Mouse (Mus musculus) c-Kit-positive CD71-positive TER-119-positive erythroid progenitor cells, embryonic 14.5 days (primary cell): Measurements from ENCODE around the gene Snip1.
A peak's percentile ranks its signal among the peaks of the same experiment; 100 is the strongest.

Experiments
- DNase-seq: peaks from one replicate; pipeline ENCODE4 v3.0.0-alpha.2; 2013; ENCODE audit warnings: low spot score

Gene Snip1

DNA sequence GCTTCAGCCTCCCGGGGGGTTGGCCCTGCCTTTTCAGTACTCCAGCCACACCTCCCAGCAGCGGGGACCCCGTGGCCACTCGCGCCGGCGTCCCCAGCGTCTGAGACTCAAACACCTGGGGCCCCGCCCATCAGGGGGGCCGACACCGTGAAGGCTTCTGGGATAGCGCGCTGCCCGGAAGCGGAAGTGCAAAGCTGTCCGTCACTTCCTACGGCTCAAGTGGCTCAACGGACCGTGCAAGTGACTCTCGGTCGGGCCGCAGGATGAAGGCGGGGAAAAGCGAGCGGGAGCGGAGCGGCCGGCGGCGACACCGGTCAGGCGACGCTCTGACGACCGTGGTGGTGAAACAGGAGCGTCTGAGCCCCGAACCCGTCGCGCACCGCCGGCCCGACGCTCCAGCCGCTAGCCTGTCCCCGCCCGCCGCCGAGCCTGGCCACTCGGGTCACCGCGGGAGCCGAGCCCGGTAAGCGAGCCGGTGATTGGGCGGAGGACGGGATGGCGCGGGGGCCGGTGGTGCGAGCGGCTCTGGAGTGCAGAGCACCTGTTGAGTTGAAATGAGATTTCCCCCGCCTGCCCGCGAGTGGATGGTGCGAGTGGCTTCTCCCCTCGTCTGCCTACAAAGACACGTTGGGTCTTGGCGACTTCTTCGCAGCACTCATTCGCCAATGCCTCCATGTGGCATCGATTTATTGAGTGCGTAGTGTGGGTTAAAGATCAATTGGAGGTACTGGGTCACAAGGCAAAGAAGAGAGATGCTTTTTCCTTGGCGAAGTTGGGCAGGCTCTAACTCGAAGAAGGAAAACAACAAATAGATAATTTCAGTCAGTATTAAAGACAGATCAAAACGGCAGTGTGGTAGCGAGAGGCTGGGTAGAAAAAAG, at the start of gene Snip1:
Snip1 (plus strand) TSS at position 183 of the 881 bp plus-strand sequence.
- DNase-seq = peak; percentile 88

DNA sequence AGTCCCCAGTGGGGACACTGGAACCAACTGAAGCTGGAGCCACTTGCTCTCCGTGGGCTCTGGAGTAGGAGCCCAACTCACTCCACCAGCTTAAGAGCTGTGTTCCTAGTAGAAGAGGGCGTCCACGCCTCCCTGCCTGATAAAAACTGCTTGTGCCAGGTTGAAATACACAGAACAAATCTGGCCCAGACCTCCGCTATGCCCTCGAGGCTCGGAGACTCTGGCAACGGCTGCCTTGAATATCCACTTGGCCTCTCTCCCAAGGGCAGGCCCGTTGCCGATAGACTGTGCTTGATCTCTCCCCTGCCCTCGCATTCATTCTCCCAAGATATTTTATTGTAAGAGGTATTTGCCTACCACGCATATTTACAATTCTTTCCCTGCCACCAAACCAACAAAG, 49.0 kb upstream of the Snip1 start:
- DNase-seq = no peak

DNA sequence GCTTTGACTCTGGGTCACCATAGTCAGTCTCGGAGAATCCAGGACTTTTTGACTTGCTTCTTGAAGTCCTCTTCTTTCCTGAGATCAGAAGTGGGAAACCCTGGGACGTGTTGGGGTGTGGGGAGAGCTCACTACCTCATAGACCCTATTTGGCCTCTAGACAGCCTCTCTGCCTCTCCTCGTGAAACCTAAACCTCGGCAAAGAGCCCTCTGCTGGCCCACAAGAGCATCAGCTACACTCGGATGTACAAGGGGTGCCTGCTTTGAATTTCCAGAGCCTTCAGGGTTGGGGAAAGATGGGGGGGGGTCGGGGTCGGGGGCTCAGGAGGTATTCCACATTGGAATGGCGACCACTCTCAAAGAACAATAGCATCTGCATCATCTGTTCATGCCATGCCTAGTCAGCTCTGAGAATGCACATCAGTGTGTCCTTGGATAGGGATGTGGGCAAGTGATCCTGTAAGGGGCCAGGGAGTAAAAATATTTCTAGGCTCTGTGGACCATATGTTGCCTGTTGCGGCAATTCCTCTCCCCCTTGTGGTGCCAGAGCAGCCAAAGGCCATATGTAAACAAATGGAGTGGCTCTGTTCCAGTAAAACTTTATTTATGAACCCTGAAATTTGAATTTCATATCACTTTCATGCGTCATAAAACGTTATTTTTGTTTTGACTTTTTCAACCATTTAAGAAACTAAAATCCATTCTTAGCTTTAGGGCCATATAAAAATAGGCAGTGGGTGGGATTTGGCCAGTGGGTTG, 45.5 kb upstream of the Snip1 start:
- DNase-seq = no peak

DNA sequence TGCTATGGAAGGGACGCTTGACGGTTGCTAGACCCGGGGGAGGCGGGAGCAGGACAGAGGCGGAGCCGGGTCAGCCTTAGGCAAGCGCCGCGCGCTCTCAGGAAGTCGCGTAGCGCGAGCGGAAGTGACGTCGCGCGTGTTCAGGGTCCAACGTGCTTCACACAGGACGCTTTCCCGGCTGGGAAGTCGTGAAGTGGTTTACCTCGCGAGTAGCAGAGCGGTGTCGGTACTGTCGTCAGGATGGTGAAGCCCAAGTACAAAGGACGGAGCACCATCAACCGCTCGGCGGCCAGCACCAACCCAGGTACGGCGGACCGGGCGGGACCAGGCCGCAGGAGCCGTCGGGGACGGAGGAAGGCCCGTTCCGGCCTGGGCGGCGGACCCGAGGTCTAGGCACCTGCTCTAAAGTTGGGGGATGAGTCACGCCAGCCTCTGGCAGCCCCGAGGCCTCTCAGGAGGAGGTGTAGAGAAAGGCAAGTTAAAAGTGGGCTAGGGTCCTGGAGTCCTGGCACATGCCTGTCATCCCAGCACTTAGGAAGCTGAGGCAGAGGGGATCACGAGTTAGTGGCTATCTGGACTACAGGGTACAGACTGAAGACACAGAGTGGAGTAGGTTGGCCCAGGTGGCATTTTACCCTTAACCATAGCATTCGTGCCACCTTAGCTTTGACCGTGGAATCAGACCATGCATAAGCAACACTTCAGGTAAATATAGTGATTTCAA, 36.4 kb upstream of the Snip1 start:
- peak; percentile 89 for DNase-seq

- DNase-seq = no peak
These were observed 32.1 kb upstream of the Snip1 start for GRCm38 (mm10) chr4:125034341-125034740.

GRCm38 (mm10) chr4:125044454-125044853, 22.0 kb upstream of the Snip1 start:
- no peak for DNase-seq

- DNase-seq = no peak
These were observed 11.1 kb upstream of the Snip1 start for GRCm38 (mm10) chr4:125055385-125055784.

DNA sequence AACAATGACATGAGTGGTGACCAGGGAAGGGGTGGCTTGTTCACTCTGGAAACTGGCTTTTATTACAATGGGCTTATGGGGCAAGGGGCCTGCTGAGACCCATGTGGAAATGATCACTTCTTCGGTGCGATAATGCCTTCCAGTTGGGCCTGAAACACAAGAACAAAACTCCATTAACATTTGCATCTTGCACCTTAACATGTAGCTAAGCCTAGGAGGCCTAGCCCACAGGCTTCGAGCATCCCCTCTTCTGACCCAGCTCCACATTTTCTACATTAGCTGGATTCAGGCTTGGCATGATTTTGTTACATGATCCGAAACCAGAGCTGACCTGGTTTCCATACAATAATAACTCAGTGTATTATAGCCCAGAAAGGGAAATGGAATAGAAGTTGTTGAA, 10.0 kb upstream of the Snip1 start:
- DNase-seq = no peak

DNA sequence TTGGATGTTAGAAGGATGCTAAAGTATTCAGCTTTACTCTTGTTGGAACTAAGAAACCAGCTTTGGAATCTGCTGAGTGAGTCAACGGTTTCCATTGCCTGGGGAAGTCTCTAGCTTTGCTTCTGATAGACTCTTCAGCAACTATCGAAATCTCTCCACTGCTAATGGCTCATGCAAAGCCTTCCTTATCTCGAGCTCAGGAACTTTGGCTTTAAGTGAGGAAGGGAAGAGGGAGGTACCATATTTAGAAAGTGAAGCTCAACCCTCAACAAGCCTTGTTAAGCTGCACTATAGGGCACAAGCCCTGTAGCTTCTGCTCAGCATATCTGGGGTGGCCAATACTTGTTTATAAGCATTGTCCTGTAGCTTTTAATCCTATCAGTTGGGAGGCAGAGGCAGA, 9.2 kb upstream of the Snip1 start:
- DNase-seq = no peak

- no peak for DNase-seq
These were observed 8.4 kb upstream of the Snip1 start for GRCm38 (mm10) chr4:125058033-125058432.

DNA sequence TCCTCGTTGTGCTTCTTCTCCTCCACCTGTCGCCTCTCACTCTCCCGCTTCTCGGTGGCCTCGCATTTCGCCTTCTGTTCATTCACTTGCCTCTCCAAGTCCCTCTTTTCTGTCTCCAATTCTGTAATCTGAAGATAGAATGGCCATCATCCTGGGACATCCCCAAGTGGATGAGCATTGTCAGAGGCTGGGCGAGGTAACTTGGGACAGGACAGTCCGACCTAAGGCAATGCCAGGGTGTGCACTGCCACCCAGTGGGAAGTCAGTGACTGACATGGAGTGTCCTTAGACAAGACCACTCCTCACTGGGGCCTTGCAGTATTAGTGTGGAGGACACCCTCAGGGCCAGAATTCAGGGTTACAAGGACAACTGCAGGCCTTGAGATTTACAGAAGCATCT, 7.4 kb upstream of the Snip1 start:
- DNase-seq = no peak

DNA sequence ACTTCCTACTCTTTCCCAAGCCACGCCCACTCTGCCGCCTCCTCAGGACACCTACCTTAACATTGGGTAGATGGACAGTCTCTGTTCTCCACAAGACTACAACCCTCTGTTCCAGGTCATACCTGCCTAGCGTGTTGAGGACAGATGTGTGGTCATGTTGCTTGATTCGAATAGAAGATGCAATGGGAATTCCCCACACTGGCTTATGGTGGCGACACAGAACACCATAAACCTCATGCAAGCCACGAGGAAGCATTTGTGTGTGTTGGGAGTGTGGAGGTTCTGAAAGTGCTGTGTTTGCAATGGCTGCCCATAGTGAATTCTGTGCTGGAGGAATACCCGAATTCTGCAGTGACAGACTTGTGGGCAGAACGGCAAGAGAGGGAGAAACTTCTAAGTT, 2.6 kb upstream of the Snip1 start:
- no peak for DNase-seq

DNA sequence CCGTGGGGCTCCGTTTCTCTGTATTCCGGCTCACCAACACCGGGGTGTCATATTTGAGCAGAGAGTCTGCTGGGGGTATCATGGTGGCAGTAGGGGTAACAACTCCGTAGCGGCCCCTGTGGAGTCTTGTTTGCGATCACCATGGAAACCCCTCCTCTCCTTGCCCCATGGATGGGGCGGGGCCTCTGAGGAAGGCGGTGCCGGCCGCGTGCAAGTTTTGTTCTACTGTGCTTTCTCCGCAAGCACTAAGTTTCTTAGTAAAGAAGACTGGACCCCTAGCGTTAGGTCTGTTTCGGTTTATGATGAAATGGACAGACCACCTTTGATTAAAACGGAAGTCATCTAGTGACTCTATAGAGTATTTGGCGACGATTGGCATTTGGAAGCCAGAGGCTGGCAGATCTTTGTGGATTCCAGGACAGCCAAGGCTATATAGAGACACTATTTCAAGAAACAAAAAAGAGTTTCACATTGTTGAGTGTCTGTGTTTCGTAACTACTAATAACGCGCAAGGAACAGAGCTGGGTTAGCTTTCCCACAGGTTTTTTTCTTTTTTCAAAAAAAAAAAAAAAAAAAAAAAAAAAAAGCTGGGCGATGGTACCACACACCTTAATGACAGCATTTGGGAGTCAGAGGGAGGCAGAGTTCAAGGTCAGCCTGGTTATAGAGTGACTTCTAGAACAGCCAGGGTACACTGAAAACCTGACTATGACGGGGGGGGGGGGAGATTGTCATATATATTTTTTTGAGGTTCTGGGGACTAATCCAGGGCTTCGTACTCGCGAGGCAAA, 760 bp upstream of the Snip1 start, which contains the start of gene Dnali1:
Dnali1 (minus strand) TSS at position 187 of the 791 bp plus-strand sequence.
- DNase-seq = peak; percentile 44

DNA sequence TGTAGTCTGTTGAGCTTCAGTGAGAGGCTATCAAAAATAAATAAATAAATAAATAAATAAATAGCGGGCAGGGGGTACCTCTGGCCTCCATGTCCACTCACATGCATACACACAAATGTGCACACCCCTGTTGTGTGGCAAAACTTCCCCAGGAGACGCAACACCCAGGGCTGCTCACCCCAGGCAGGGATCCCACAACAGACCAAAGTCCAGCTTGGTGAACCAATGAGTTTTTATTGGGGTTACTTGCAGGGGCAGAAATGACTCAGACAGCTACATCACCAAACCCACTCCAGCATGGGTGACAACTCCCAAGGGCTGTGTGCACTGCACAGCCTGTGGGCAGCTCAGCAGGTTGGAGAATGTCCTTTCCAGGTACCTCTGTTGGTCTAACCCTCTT, 11.2 kb downstream of the Snip1 start:
- no peak for DNase-seq

DNA sequence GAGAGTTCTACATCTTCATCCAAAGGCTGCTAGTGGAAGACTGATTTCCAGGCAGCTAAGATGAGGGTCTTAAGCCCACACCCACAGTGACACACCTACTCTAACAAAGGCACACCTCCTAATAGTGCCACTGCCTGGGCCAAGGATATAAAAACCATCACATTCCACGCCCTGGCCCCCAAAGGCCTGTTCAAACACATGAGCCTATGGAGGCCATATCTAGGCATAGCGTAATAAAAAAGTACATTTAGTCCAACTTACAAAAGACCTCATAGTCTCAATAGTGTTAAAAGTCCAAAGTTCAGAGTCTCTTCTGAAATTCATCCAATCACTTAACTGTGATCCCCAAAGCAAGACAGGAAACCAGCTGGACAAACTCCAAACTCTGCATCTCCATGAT, 12.2 kb downstream of the Snip1 start:
- DNase-seq = no peak

GRCm38 (mm10) chr4:125084403-125085345, 18.2 kb downstream of the Snip1 start, which contains the start of gene Meaf6:
TSS of gene Meaf6 (plus strand) at chr4:125085134.
- DNase-seq = peak; percentile 76

GRCm38 (mm10) chr4:125085346-125085841, 18.9 kb downstream of the Snip1 start:
- DNase-seq = peak; percentile 71

- no peak for DNase-seq
These were observed 26.6 kb downstream of the Snip1 start for GRCm38 (mm10) chr4:125093031-125093430.

DNA sequence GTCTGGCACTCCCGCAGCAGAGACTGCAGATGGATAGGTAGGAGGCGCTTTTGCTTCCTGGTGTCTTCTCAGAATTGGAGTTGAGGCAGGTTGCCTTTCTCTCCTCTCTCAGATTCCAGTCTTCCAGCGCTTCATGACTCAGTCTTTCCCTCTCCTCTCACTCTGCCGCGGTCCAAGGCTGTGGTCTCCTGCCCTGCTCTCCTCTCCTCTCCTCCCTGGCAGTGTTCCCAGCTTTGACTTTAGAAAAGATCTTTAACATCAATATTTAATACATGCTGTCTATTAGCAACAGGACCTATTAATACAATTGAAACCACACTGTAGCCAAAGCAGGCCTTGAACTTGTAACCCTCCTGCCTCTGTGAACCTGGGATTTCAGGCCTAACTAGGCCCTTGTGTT, 29.6 kb downstream of the Snip1 start:
- DNase-seq = no peak

DNA sequence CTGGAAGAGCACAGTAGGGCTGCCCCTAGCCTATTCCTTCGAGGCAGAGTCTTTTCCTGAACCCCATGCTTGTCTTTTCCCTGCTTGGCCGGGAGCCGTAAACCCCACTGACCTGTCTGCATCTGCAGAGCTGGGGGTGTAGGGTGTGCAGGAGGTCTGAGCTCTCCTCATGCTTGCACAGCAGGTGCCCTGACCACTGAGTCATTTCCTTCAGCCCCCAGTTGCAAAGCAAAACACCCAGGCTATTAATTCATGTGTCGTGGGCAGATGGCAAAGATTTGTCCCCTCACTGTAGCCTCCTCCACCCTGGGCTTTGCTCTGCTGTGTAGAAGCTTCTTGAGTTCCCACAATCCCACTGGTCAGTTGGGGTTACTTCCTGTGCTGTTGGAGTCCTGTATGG, 30.9 kb downstream of the Snip1 start:
- no peak for DNase-seq
